Mouse (Mus musculus): ENCODE data around the gene Cyb5rl. TPM values are rescaled to one million over a fixed set of nuclear protein-coding genes. Genes with fewer than 3 reads are reported as not detected.

The Cyb5rl gene
- polyA plus RNA-seq, 1 experiment from 2014 or later = 4.3 TPM

DNA sequence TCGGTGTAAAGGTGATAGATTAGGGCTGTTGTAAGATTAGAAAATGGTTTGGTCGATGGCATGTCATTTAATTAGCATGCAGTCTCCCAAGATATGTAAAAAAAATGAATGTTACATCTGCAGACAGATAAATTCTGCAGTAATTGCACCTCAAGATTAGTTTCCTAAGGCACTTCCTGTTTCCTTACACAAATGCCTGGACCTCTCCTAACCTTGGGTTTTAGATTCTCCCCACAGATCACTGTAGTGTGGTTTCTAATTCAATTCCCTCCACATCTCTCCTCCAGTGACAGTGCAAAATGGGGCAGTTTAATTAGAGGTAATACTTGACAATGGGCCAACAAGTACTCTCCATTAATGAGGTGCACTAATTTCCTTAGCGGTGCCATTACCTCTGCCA lies 3.6 kb upstream of the Cyb5rl start:
- no peaks in the 10 kb centered on the region for H3K9me3 ChIP-seq
- H3K4me3 ChIP-seq = no peak overlapping the region
- H3K27me3 ChIP-seq (replicated peaks) = no peaks in the 10 kb centered on the region
- 77% methylated on average over 3 of the region's 3 CpGs for WGBS
- H3K36me3 ChIP-seq = peaks cover 64% of the 10 kb centered on the region
- H3K4me1 ChIP-seq = peaks cover 18% of the 10 kb centered on the region
- no peak overlapping the region for H3K4me2 ChIP-seq
- H3K9ac ChIP-seq = no peak overlapping the region
- no peak overlapping the region for H3K27ac ChIP-seq (replicated peaks)
- ATAC-seq (ENCODE audit: extremely low read depth, insufficient number of reproducible peaks, low FRiP score, low TSS enrichment) = no peak

DNA sequence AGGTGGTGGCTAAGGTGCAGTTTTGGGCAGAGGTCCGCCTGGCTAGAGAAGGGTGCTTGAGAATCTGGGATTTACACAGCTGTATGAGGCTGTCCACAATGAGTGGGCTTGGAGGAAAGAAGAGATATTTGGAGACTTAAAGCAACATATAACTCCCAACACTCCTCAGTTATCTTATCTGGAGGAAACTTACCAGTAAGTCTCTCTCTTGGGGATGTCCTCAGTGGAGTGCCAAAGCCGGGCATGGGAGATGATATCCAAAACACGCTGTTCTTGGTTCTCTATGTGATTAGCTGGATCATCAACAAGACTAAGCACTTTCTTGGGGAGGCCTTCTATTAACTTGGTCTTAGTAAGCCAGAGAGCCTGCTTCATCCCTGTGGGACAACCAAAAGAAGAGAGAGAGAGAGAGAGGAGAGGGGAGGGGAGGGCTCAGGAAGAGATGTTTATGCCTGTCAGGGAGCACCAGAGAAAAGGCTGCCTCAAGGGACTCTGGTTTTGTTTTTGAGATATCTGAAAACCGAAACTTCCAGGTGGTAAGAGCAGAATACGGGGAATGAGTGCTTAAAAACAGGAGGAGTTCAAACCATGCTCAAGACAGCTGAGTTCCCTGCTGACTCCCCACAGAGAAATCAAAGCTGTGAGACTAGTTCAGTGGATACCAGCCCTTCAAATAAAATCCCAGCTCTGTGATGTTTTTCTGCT lies 2.2 kb upstream of the Cyb5rl start:
- Histone ChIP-seq H3K4me2 (no peak overlapping the region), H3K27me3 (replicated peaks) (0 out of 2 replicates have a peak, but pooled peaks cover 5% of the 10 kb centered on the region), H3K36me3 (peaks cover 51% of the 10 kb centered on the region), H3K4me3 (no peak overlapping the region), H3K27ac (replicated peaks) (no peak overlapping the region), H3K4me1 (peaks cover 18% of the 10 kb centered on the region), H3K9ac (no peak overlapping the region), H3K9me3 (no peaks in the 10 kb centered on the region)
- ATAC-seq (ENCODE audit: extremely low read depth, insufficient number of reproducible peaks, low FRiP score, low TSS enrichment) = no peak
- 79% methylated on average over 5 of the region's 5 CpGs for WGBS

DNA sequence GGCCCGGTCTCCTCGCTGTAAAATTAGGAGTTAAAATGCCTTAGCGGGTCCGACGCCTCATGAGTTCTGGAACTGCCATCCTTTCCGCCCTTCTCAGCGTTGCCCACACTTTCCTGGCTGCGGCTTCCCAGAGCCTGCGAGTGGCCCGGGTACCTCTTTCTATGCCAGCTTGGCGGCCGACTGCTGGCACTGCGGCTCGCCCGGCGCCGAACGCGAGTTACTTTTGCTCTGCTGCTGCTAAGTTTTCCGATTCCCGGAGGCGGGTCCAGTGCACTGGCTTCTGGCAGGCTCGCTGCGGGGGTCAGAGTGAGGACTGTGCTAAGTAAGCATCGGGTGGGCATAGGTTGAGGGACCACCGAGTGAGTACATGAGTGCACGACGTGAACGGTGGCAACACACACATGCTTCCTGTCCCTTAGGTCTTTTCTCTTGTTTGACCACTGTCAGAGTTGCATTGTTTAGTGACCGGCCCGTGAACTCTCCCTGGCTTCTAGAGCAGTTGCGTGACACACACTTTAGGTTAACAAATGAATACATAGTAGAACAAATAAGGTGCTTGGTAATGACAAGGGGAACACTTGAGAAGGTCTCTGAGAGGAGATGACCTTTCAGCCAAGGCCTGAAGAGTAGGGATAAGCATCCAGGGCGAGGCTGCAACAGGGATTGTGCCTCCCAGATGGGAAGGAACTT lies 508 bp downstream of the Cyb5rl start:
- peaks cover 11% of the 10 kb centered on the region; the same call in 1 of the 2 replicates for H3K27me3 ChIP-seq (replicated peaks)
- peaks cover 18% of the 10 kb centered on the region for H3K4me1 ChIP-seq
- 5% methylated on average over 33 of the region's 33 CpGs for WGBS
- H3K27ac ChIP-seq (replicated peaks) = 0 out of 2 replicates have a peak overlapping the region, but pooled peaks have one; percentile 44
- H3K36me3 ChIP-seq = peaks cover 24% of the 10 kb centered on the region
- H3K4me2 ChIP-seq = peak overlapping the region; percentile 99
- no peak for ATAC-seq (ENCODE audit: extremely low read depth, insufficient number of reproducible peaks, low FRiP score, low TSS enrichment)
- H3K9ac ChIP-seq = peak overlapping the region; percentile 86
- H3K9me3 ChIP-seq = no peaks in the 10 kb centered on the region
- H3K4me3 ChIP-seq = peak overlapping the region; percentile 75

DNA sequence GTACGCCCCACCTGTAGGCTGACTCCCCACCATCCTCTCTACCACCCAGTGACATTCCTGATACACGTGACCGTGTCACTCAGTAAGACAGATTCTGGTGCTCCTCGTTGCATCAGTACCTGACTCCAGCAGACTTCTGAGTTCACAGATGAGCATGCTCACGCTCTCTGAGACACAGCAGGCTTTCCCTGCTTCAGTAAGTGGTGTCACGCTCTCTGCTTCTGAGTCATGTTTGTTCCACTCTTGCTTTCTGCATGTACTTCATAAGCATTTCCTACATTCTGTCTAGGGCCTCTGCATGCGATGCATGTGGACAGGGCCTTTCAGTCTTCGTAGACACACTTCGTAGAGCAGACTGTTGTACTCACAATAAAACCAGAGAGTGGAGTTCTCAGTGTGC lies 5.6 kb downstream of the Cyb5rl start:
- no peaks in the 10 kb centered on the region for H3K36me3 ChIP-seq
- H3K27ac ChIP-seq (replicated peaks) = no peak overlapping the region
- no peak overlapping the region for H3K9ac ChIP-seq
- 78% methylated on average over 9 of the region's 9 CpGs for WGBS
- no peak overlapping the region for H3K4me3 ChIP-seq
- H3K4me2 ChIP-seq = no peak overlapping the region
- no peak for ATAC-seq (ENCODE audit: extremely low read depth, insufficient number of reproducible peaks, low FRiP score, low TSS enrichment)
- H3K4me1 ChIP-seq = peaks cover 8% of the 10 kb centered on the region
- peaks cover 11% of the 10 kb centered on the region; the same call in 1 of the 2 replicates for H3K27me3 ChIP-seq (replicated peaks)
- H3K9me3 ChIP-seq = no peaks in the 10 kb centered on the region

DNA sequence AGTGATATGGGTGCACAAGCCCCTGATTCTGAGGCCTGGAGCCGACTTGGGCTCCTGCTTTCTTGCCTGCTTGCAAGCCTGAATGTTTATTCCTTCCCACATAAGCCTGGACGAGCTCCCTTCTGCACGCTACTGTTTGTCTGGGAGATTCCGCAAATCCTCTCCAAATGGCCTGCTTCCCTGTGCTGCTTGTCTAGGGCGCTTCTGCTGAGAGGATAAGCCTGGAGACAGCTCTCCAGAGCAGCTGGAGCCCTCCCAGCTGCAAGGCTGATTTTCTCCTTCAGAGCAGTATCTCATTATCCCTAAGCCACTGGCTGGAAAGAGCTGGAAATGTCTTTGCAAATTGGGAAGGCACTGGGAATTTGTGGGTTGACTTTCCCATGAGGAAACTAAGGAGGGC lies 8.7 kb downstream of the Cyb5rl start:
- Histone ChIP-seq H3K27me3 (replicated peaks) (no peaks in the 10 kb centered on the region; the same call in 1 of the 2 replicates), H3K36me3 (no peaks in the 10 kb centered on the region), H3K9ac (no peak overlapping the region), H3K9me3 (no peaks in the 10 kb centered on the region), H3K4me2 (no peak overlapping the region), H3K27ac (replicated peaks) (no peak overlapping the region), H3K4me3 (no peak overlapping the region), H3K4me1 (peaks cover 19% of the 10 kb centered on the region)
- no peak for ATAC-seq (ENCODE audit: extremely low read depth, insufficient number of reproducible peaks, low FRiP score, low TSS enrichment)
- 70% methylated on average over 5 of the region's 5 CpGs for WGBS

DNA sequence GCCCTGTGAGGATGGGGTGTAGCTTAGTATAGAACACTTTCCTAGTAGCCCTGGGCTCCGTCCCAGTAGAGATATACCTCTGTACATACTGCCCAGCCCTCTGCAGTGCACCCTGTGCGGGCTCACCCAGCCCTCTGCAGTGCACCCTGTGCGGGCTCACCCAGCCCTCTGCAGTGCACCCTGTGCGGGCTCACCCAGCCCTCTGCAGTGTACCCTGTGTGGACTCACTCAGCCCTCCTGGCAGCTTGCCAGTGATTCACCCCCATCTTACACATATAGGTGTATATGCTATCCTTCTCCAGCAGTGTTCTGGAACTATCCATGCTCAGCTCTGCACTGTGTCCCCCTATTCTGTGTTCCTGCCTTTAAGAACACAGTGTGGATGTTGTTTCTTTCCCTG lies 12.1 kb downstream of the Cyb5rl start:
- no peak overlapping the region for H3K4me3 ChIP-seq
- no peak overlapping the region for H3K4me2 ChIP-seq
- H3K27ac ChIP-seq (replicated peaks) = no peak overlapping the region
- peak overlapping the region; percentile 14; the same call in 1 of the 2 replicates for H3K9ac ChIP-seq
- no peak for ATAC-seq (ENCODE audit: extremely low read depth, insufficient number of reproducible peaks, low FRiP score, low TSS enrichment)
- no peaks in the 10 kb centered on the region for H3K9me3 ChIP-seq
- 76% methylated on average over 4 of the region's 4 CpGs for WGBS
- H3K27me3 ChIP-seq (replicated peaks) = no peaks in the 10 kb centered on the region
- peaks cover 21% of the 10 kb centered on the region for H3K4me1 ChIP-seq
- no peaks in the 10 kb centered on the region for H3K36me3 ChIP-seq

DNA sequence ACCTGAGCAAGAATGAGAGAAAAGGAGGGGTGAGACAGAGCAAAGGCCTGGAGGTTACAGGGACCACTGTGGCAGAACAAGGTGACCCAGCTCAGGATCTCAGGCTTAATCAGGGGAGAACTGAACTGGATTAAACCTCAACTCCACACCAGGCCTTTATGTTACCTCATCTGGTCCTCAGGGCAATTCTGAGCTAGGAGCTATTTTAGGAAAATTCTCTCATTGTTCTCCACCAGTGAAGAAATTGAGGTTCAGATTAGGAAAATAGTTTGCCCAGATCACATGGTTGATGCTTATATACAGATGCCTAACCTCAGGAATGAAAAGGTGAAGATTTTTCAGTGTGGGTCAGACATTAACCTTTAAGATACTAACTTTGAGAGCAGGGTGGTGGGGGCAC lies 12.9 kb downstream of the Cyb5rl start:
- Histone ChIP-seq H3K9me3 (no peaks in the 10 kb centered on the region), H3K27ac (replicated peaks) (no peak overlapping the region), H3K4me2 (no peak overlapping the region), H3K9ac (no peak overlapping the region; the same call in 1 of the 2 replicates), H3K4me1 (peaks cover 30% of the 10 kb centered on the region), H3K4me3 (no peak overlapping the region), H3K36me3 (no peaks in the 10 kb centered on the region), H3K27me3 (replicated peaks) (no peaks in the 10 kb centered on the region)
- no peak for ATAC-seq (ENCODE audit: extremely low read depth, insufficient number of reproducible peaks, low FRiP score, low TSS enrichment)

DNA sequence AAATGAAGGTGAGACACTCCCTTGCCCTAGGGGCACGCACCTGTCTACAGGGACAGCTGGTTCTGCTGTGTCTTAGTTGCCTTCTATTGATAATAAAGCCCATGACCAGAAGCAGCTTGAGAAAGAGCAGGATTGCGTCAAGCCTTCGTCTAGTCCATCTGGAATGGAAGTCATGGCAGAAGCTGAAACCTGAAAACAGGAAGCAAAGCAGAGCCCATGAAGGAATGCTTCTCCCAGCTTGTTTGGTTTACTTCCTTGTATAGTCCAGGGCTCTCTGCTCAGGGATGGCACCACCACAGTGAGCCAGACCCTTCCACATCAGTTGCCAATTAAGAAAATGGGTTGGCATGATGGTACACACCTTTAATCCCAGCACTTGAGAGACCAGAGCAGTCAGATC lies 15.4 kb downstream of the Cyb5rl start:
- no peaks in the 10 kb centered on the region for H3K9me3 ChIP-seq
- H3K27ac ChIP-seq (replicated peaks) = no peak overlapping the region
- H3K4me2 ChIP-seq = no peak overlapping the region
- no peak for ATAC-seq (ENCODE audit: extremely low read depth, insufficient number of reproducible peaks, low FRiP score, low TSS enrichment)
- H3K4me1 ChIP-seq = peaks cover 34% of the 10 kb centered on the region
- H3K27me3 ChIP-seq (replicated peaks) = no peaks in the 10 kb centered on the region
- no peaks in the 10 kb centered on the region for H3K36me3 ChIP-seq
- H3K9ac ChIP-seq = no peak overlapping the region
- WGBS = 84% methylated on average over 3 of the region's 3 CpGs
- H3K4me3 ChIP-seq = no peak overlapping the region

DNA sequence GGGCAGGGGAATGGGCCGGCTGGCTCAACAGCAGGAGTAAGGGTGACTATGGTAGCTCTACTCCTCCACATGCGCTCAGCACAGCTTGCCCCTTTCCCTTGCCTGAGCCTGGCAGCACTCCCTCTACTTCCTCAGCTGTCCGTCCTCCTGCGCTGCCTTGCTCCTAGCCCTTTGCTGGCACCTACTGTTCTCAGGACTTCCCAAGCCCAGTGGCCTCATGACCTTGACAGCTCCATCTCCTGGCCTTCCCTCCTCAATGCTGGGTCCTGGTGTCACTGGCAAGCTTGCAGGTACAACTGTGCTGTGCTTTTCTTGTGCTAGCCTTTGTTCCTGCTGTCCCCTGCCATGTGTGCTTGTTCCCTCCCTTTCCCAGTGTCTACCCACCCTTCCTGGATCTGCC lies 16.3 kb downstream of the Cyb5rl start:
- Histone ChIP-seq H3K27ac (replicated peaks) (no peak overlapping the region), H3K9me3 (no peaks in the 10 kb centered on the region), H3K4me2 (no peak overlapping the region), H3K4me1 (peaks cover 34% of the 10 kb centered on the region), H3K27me3 (replicated peaks) (no peaks in the 10 kb centered on the region), H3K9ac (no peak overlapping the region), H3K4me3 (no peak overlapping the region), H3K36me3 (no peaks in the 10 kb centered on the region)
- no peak for ATAC-seq (ENCODE audit: extremely low read depth, insufficient number of reproducible peaks, low FRiP score, low TSS enrichment)
- 85% methylated on average over 4 of the region's 4 CpGs for WGBS

DNA sequence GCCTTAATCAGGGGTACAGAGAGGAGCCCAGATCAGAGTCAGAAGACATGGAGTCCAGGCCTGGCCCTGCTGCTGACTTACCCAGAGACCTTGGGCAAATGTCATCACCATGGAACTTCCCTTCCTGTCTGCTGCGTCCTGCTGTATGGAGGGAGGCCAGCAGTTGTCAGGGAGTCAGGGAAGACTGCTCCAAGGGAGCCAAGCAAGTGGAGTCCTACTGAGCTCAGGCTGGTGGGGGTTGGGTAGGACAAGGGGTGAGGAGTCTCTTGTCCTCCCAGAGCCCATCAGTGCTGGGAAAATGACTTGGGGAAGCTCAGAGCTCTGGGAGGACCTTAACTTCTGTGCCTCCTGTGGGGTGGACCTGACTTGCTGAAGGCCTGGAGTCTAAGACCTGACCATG lies 17.6 kb downstream of the Cyb5rl start:
- Histone ChIP-seq H3K4me2 (no peak overlapping the region), H3K36me3 (no peaks in the 10 kb centered on the region), H3K27ac (replicated peaks) (no peak overlapping the region; the same call in 1 of the 2 replicates), H3K9ac (no peak overlapping the region), H3K4me1 (peaks cover 29% of the 10 kb centered on the region), H3K9me3 (no peaks in the 10 kb centered on the region), H3K27me3 (replicated peaks) (no peaks in the 10 kb centered on the region), H3K4me3 (no peak overlapping the region)
- no peak for ATAC-seq (ENCODE audit: extremely low read depth, insufficient number of reproducible peaks, low FRiP score, low TSS enrichment)
- 17% methylated on average over 1 of the region's 1 CpGs for WGBS

DNA sequence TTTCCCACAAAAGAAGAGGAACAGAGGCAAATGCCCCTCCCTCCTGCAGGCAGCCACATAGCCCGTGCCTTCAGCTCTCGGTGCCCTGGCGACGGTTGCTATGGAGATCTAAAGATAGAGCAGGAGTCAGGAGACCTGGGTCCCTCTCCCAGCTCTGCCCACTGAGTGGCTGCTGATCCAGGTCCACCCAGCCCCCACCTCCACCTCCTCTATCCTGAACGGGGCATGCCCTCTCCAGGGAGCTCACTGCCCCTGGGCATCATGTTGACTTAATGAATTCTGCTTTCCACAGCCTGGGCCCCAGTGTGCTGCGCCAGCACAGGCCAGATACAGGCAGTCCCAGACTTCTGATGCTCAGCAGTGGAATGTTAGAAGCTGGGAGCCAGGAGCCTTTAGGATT lies 18.1 kb downstream of the Cyb5rl start:
- Histone ChIP-seq H3K36me3 (no peaks in the 10 kb centered on the region), H3K27ac (replicated peaks) (peak overlapping the region; percentile 41), H3K27me3 (replicated peaks) (no peaks in the 10 kb centered on the region), H3K4me3 (no peak overlapping the region), H3K4me1 (peaks cover 23% of the 10 kb centered on the region), H3K9ac (no peak overlapping the region), H3K9me3 (no peaks in the 10 kb centered on the region), H3K4me2 (no peak overlapping the region; the same call in 1 of the 2 replicates)
- 18% methylated on average over 6 of the region's 6 CpGs for WGBS
- peak; percentile 33 for ATAC-seq (ENCODE audit: extremely low read depth, insufficient number of reproducible peaks, low FRiP score, low TSS enrichment)

DNA sequence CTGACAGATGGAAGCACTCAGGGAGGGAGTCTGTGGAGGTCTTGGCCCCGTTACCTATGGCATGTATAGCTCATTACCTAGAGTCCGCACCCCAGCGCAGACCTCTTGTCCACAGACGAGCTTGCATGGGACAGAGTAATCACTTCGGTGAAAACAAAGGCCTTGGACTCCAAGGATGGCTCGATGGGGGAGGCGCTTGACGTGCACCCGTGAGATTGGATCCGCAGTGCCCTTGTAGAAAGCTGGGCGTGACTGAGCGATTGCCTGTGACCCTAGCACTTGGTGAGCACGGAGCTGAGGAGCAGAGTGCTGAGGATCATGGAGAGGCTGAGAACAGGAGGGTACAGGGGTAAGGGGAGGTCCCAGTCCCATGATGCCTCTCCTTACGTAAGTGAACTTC lies 24.9 kb downstream of the Cyb5rl start:
- no peaks in the 10 kb centered on the region for H3K9me3 ChIP-seq
- 79% methylated on average over 14 of the region's 14 CpGs for WGBS
- ATAC-seq (ENCODE audit: extremely low read depth, insufficient number of reproducible peaks, low FRiP score, low TSS enrichment) = no peak

More for the DNA sequence above, 24.9 kb downstream of the Cyb5rl start:
- H3K27ac ChIP-seq (replicated peaks) = no peak overlapping the region
- H3K4me1 ChIP-seq = peaks cover 8% of the 10 kb centered on the region
- H3K27me3 ChIP-seq (replicated peaks) = no peaks in the 10 kb centered on the region; the same call in 1 of the 2 replicates
- H3K9ac ChIP-seq = no peak overlapping the region
- no peak overlapping the region for H3K4me2 ChIP-seq
- no peak overlapping the region for H3K4me3 ChIP-seq
- H3K36me3 ChIP-seq = no peaks in the 10 kb centered on the region
